Mouse (Mus musculus): ENCODE measurements around the gene Cenpn. TPM values are rescaled to one million over a fixed set of nuclear protein-coding genes. Genes with fewer than 3 reads are reported as not detected.

Cenpn gene
- total RNA-seq, 2 experiments from 2014 or later, result 1.3 to 1.6 TPM

DNA sequence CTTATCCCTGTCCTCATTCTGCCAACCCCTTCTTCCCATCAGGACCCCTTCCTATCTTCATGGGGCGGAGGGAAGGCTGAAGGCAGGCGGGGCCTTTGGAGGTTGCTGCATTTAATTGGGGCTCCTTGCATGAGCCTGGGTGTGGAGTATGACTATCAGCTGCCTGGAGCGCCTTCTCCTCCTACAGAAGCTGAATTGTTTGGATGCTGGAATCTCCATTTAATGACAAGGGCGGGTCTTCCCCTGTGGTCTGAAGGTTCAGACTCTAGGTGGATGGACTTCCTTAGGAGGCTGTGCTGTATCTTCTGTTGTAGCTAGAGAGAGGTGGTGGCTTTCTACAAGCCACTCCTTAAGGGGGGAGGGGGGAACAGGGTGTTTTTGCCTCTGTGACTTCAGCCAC lies 13.4 kb downstream of the Cenpn start:
- intact Hi-C loops (cut with DNase I), result no loop called here
- DNase-seq (ENCODE audit: low spot score in 2 of 2), result no peak

DNA sequence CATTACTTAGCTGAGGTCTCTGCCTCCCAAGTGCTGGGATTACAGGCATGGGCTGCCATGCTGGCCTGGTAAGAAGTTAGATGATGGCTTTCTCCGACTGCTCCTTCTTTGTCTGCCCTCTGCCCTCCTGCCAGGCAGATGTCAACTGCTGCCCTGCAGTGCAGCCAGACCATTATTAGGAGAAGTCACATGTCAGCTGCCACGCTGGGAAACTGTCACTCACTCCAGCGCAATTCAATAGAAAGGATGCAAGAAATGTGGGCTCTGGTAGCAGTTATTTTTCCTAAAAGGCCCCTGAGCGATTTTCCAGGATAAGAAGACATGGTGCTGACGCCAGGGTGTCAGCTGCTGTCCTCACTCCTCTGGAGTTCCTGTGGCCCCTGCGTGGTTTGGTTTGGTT lies 14.0 kb downstream of the Cenpn start:
- no peak for DNase-seq (ENCODE audit: low spot score in 2 of 2)
- intact Hi-C loops (cut with DNase I), result no loop called here

DNA sequence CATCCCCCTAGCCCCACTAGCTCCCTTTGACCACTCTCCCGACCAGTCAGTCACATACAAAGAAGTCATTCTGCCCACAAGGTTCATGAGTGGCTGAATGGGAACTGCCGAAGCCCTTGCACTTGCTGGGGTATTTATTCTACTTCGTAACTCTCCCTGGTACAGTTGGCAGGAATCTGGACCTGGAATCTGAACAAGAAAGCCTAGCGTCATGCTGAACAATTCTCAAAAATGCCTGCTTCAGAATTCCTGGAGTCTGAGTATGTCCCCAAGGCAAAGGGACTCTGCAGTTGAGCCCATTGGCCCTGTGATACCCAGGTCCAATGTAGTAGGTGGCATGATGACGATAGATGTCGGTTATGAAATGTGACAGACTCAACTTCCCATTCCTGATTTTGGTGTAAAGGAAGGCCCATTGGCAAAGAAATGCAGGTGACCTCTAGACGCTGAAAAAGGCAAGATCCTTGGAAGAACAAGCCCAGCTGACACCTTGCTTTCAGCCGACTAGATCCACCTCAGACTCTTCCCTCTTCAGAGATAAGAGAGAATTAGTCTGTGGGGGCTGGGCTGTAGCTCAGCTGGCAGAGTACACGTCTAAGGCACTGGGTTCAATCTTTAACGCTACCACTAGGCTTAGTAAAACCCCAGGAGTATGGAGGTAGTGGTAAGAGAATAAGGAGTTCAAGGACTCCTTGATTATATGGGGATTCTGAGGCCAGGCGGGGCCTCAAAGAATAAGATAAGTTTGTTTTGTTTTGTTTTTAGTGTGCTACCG lies 20.9 kb downstream of the Cenpn start:
- intact Hi-C loops (cut with DNase I), result loop anchor here (5.0 to 10.0 kb wide), 2 partner anchors 320 to 532 kb away; no protein-coding TSS in a partner anchor
- DNase-seq (ENCODE audit: low spot score in 2 of 2), result no peak

DNA sequence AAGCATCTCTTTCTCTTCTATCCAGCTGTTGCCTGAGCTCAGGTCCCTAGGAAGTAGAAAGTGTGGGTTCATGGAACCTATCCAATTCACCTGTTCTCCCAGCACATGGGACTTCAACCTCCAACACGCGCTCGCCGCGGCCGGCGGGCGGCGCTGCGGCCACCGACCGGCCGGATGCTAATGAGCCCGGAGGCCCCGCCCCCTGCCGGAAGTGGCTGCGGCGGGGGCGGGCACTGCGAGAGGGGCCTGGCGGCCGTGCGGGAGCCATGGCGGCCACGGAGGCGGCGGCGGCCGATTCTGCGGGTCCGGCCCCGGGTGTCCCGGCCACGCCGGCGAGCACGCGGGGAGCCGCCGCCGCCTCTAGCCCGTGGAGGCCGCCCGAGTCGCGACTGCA lies 21.6 kb downstream of the Cenpn start, which contains the start of gene Atmin:
TSS of gene Atmin (plus strand) at position 233 of the 394 bp plus-strand sequence.
- intact Hi-C loops (cut with DNase I), result loop anchor here (5.0 to 10.0 kb wide), 2 partner anchors 321 to 532 kb away; no protein-coding TSS in a partner anchor
- DNase-seq (ENCODE audit: low spot score in 2 of 2), result peak; percentile 82 to 85

DNA sequence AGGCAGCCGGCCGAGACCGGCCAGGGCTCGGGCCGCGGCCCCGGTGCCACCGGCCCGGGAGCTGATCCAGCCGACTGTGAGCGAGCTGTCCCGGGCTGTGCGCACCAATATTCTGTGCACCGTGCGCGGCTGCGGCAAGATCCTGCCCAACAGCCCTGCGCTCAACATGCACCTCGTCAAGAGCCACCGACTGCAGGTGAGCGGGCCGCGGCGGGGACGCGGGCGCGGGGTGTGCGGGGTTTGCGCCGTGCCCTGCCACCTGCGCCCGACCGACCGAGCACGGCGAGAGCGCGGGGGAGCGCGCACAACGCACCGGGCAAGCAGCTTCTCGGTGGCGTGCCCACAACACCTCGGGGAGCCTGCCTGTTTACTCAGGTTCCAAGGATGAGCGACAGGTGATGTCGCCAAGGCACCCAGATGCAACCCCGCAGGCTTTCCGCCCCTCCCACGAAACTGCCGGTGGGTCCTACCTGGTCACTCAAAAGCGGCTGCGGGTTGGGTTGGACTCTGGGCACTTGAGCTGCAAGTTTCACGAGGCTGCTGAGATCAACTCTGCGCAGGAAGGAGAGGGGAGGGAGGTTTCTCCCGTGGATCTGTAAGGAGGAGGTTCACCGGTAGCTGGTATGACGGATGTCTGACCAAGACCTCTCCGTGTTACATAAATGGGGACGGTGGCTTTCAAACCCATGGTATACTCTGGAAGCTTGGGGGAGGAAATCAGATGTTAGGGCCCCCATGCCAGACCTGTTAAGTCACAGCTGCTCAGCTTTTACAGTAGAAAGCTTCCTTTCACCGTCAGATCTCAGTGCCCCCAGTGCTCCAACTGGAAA lies 22.2 kb downstream of the Cenpn start:
- intact Hi-C loops (cut with DNase I), result loop anchor here (1.0 to 10.0 kb wide), 3 partner anchors 36 to 531 kb away; no protein-coding TSS in a partner anchor

DNA sequence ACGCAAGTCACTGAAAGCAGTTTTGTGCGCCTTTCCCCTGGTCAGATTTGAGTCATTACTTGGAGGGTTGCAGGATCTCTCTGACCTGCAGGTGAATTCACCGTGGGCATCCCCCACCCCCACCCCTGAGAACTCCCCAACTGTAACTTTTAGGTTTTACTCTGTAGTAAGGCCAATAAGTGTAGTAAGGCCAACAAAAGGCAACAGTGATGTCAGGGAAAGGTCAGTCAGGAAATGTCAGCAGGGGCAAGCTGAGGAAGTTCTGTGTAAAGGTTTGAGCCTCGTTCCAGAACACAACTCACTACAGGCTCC lies 22.8 kb downstream of the Cenpn start:
- intact Hi-C loops (cut with DNase I), result loop anchor here (1.0 to 10.0 kb wide), 3 partner anchors 35 to 530 kb away; no protein-coding TSS in a partner anchor
- no peak for DNase-seq (ENCODE audit: low spot score in 2 of 2)

More for the DNA sequence above, 22.2 kb downstream of the Cenpn start:
- DNase-seq (ENCODE audit: low spot score in 2 of 2), result peak; percentile 49 to 60

DNA sequence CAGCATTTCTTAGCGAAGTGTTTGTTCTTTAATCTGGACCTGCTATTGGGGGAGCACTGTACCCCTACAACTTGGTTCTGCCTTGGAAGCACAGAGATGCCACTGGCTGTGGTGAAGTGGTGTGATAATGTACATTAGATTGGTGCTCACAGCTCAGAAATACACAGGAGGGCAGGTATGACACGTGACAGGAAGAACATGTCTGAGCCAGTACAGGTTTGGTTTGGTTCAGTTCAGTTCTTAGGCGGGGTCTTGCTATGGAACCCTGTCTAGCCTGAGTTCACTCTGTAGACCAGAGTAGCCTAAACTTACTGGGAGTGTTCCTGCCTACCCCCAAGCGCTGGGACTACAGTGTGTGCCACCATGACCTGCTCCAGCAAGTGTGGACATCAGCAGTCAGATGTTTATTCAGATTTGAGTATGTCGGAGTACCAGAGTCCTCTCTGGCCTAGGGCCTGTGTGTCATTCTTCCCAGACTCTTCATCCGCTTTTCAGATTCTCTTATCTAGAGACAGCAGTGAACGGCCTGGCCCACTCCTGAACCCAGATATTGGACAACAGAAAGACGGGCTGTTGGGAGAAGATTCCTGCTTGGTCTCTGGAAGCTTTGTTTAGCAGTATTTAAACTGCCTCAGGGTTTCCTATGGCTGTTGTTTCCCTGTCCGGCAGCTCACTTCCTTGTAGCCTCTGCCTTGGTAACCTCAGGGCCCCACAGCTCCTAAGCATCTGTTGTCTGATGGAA lies 23.8 kb downstream of the Cenpn start:
- no peak for DNase-seq (ENCODE audit: low spot score in 2 of 2)
- intact Hi-C loops (cut with DNase I), result loop anchor here (10.0 kb wide), 1 partner anchor 529 kb away; no protein-coding TSS in a partner anchor

DNA sequence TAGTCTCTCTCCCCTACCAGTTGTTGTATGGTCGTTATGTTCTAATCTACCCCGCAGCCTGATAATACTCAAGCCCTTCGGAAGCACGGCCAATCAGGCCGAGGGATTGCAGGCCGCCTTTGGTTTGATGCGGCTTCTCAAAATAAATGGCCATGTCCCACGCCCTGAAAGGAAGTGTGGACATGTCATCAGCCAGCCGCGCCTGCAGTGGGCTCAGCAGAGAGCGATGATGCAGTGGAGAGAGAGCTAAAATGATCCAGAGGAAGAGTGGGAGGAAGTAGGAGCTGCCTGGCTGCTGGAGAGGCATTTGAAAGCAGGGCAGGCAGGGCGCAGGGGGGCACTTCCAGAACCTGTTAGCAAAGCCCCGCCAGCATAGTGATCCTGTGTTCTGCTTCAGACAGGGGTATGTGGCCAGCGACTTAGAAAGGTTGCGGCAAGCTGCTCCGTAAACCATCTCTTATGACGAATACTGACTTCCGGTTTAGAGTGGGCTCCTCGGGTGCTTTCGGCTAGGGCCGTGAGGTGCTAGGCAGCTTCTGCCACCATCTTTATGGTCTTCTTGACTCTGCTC lies 24.8 kb downstream of the Cenpn start:
- intact Hi-C loops (cut with DNase I), result loop anchor here (10.0 kb wide), 1 partner anchor 528 kb away; no protein-coding TSS in a partner anchor
- peak; percentile 56 to 89 for DNase-seq (ENCODE audit: low spot score in 2 of 2)

DNA sequence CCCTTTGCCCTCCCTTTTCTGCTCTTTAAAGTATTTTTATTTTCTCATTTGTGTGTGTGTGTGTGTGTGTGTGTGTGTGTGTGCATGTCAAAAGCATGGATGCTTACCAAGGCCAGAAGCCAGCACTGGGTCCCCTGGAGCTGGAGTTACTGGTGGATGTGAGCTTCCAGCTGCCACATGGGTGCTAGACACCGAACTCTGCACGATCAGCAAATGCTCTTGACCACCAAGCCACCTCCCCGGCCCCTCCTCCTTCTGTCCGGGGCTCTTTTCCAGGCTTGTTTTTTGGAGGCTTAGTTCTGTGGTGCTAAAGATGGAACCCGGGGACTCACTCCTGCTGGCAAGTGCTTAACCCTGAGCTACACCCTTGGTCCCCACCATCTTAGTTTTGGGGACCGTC lies 25.3 kb downstream of the Cenpn start:
- intact Hi-C loops (cut with DNase I), result loop anchor here (10.0 kb wide), 1 partner anchor 528 kb away; no protein-coding TSS in a partner anchor
- no peak for DNase-seq (ENCODE audit: low spot score in 2 of 2)

DNA sequence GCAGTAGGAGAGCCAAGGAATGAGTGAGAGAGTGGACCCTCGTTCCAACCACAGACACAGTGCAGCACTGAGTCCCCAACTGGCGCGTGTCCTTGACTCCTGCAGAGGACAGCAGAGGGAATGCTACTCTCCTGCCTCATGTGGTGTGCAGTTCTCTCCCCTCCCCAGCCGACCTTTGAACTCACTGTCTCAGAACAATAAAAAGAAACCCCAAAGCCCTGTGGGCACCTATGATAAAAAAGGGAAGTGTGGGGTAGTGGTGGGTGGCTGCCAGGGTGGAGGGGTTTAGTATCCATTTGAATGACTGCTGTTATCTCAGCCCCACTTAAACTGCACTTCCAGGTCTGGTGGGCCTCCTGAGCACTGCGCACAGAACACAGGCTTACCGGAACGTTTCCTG lies 26.1 kb downstream of the Cenpn start:
- intact Hi-C loops (cut with DNase I), result loop anchor here (10.0 kb wide), 1 partner anchor 527 kb away; no protein-coding TSS in a partner anchor
- DNase-seq (ENCODE audit: low spot score in 2 of 2), result no peak

DNA sequence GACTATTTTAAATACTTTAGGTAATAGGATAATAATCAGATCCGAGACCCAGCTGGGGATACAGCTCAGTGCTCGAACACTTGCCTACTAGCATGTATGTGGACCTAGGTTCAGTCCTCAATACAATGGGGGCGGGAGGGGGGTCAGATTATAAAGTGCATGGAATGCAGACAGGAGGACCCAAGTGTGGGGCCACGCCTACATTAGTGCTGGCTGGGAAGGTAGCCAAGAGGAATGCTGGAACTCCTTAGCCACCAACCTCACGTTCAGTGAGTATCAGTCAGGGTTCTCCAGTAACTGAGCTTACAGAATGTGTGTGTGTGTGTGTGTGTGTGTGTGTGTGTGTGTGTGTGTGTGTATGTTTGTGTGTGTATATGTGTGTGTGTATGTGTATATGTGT lies 29.8 kb downstream of the Cenpn start:
- DNase-seq (ENCODE audit: low spot score in 2 of 2), result no peak
- intact Hi-C loops (cut with DNase I), result no loop called here

DNA sequence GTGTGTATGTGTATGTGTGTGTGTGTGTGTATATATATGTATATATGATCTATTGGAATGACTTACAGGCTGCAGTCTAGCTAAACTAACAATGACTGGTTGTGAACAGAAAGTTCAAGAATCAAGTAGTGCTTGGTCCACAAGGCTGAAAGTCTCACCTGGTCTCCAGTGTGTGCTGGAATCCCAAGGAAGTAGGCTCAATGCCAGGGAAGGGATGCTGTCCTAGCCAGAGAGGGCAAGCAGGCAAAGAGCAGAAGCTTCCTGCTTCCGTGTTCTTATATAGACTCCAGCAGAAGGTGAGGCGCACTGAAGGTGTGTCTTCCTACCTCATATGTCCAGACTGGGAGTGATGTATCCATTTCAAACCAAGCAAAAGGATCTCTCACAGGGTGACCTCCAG lies 30.2 kb downstream of the Cenpn start:
- intact Hi-C loops (cut with DNase I), result no loop called here

DNA sequence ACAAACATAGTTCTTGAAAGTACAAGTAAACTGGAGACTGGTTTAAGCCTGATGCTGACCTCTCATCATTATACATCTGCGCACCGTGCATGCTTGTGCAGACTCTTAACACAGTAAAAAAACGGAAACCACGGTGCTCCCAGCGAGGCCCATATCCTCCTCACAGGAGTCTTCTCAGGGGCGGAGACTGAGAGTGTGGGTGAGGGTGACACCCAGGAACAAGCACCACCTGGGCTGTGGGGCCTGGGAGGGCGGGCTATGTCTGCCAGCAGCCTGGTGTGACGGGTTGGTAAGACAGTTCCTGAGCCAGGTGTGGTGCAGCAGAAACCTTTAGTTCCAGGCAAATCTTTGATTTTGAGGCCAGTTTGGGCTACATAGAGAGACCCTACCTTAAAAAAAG lies 30.9 kb downstream of the Cenpn start:
- DNase-seq (ENCODE audit: low spot score in 2 of 2), result no peak
- intact Hi-C loops (cut with DNase I), result no loop called here

More for the DNA sequence above, 30.2 kb downstream of the Cenpn start:
- no peak for DNase-seq (ENCODE audit: low spot score in 2 of 2)

DNA sequence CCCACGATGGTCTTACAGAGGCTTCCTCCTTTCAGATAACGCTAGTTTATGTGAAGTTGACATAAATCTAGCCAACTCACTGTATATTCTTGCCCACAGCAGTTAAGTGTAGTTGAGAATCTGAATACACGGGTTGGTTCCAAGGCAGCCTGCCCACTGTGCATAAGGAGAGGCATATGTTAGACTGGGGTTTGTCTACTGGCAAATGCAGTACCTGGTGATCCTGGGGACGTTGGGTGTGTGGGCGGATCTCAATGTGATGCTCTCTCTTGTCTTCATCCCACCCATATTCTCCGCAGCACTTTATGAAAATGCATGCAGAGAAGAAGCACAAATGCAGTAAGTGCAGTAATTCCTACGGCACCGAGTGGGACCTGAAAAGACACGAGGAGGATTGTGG lies 32.9 kb downstream of the Cenpn start:
- intact Hi-C loops (cut with DNase I), result no loop called here
- peak; percentile 77 to 98 for DNase-seq (ENCODE audit: low spot score in 2 of 2)

DNA sequence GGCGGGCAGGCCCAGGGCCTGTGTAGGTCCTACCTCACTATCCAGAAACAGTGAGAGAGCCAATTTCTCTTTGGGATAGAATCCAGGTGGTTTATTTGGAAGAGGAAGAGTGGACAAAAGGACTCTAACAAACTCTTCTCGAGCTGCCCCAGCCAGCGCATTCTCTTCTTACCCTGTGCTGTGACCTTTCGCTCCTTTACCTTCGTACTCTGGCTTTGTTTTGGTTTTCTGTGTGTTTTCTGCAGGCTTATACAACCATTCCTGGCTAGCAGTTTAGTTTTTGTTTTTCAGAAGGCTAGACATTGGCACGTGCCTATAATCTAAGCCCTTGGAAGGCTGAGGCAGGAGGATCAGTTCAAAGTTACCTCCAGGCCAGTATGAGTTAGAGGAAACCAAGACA lies 48.0 kb downstream of the Cenpn start:
- intact Hi-C loops (cut with DNase I), result no loop called here
- no peak for DNase-seq (ENCODE audit: low spot score in 2 of 2)

DNA sequence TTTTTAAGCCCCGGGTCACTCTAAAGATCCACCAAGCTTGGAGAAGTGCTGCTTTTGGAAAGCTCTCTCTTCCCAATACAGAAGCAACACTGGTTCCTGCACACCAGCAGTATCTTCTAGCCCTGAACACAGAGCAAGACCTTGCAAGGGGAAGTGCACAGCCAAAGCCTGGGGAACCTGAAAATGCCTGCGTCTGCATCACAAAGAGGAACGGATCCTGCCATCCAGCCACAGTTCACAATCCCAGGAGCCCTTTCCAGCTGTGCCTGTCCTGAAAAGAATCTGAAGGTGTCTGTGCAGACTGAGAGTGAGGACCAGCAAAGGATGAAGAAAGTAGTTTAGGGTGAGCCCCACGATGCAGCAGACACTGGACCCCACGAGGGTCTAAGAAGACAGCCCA lies 53.5 kb downstream of the Cenpn start:
- no peak for DNase-seq (ENCODE audit: low spot score in 2 of 2)
- intact Hi-C loops (cut with DNase I), result no loop called here

DNA sequence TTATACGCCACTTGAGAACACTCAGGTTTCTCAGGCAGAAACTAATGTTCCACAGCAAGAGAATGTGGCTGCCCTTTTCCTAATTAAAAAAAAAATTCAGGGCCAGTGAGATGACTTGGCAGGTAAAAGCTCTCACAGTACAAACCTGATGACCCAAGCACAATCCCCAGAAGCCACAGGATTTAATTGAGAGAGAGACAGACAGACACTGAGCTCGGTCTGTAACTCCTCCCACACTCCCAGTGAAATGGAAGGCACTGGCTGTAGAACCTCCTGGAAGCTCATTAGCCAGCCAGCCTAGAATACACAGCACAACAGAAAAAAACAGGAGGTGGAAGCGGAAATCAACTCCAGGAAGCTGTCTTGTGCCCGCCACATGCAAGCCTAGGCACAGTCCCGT lies 54.1 kb downstream of the Cenpn start:
- intact Hi-C loops (cut with DNase I), result no loop called here
- DNase-seq (ENCODE audit: low spot score in 2 of 2), result no peak

DNA sequence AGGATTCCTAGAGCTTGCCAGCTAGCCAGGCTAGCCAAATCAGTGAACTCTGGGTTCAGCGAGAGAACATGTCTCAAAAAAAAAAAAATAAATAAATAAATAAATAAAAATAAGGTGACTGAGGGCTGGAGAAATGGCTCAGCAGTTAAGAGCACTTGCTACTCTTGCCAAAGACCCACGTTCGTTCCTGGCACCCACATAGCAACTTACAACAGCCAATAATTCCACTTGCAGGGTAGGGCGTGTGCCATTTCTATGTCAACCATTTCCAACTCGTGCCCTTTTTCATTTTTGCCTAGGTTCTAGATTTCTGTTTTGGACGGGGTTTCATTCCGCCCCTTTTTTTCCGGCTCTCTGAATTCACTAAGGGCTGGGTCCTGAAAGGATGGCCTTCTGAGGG lies 56.5 kb downstream of the Cenpn start:
- intact Hi-C loops (cut with DNase I), result loop anchor here (2.0 kb wide), 1 partner anchor 55 kb away; no protein-coding TSS in a partner anchor
- DNase-seq (ENCODE audit: low spot score in 2 of 2), result no peak

DNA sequence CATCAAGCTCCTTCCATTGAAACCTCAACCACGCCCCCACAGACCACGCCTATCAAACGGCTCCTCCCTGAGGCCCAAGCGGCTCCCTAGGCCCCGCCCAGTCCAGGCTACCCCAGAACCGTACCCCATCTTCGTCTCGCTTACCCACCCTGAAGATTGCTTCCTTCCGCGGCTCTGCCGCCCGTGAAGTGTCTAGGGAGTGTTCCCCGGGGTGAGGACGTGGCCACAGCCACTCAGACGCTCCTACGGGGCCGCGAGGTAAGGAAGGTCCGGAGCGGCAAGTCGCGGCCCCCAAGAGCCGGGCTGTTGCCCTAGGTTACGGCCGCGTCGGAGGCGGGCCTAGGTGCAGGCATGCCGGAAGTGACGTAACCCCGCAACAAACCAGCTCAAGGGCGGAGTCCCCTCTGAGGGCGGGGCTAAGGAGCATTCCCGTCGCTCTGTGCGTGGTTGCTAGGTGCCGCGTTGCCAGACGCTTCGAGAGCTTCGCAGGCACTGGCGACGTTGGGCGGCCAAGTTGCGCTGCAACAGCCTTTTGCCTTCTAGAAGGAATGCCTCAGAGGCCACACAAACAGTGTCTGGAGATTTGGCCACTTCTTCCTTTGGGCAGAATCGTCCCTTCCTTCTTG lies 57.2 kb downstream of the Cenpn start, which contains the start of gene 1700030J22Rik:
TSS of gene 1700030J22Rik (minus strand) at position 329 of the 626 bp plus-strand sequence.
- intact Hi-C loops (cut with DNase I), result loop anchor here (1.0 to 2.0 kb wide), 3 partner anchors 15 to 56 kb away; partner anchors contain the start of gene Gcsh
- peak; percentile 98 to 99 for DNase-seq (ENCODE audit: low spot score in 2 of 2)

Data from left cerebral cortex, postnatal 25 days (tissue).